Mouse (Mus musculus) ES-E14 (cell line): Measurements from ENCODE around the gene C2cd3. TPM values are rescaled to one million over a fixed set of nuclear protein-coding genes. Genes with fewer than 3 reads are reported as not detected.

Source experiments
- DNase-seq: peaks from one replicate; pipeline ENCODE4 v3.0.0-alpha.2; 2013; ENCODE audit warnings: low read depth, low spot score
- H3K27ac ChIP-seq: 2 replicates; pipeline ENCODE4 v1.5.1; 2012; ENCODE audit warnings: low read depth, mild to moderate bottlenecking, low read length, moderate library complexity, mixed read lengths; ENCODE audit not compliant: poor library complexity, insufficient read depth, severe bottlenecking
- H3K36me3 ChIP-seq: 2 replicates; pipeline ENCODE4 v1.6.1; 2012; ENCODE audit warnings: mild to moderate bottlenecking, low read length, moderate library complexity, mixed read lengths; ENCODE audit not compliant: control insufficient read depth, poor library complexity, insufficient read depth, severe bottlenecking
- H3K4me1 ChIP-seq, 2 experiments: fragments of 150-350 bp in 1 of 2; sonication (generic) in 1 of 2; 2 replicates each; pipeline ENCODE4 v1.6.1; 2012; ENCODE audit warnings: low read length in 2 of 2, mild to moderate bottlenecking in 1 of 2, mixed read lengths in 1 of 2; ENCODE audit not compliant: control insufficient read depth in 2 of 2, insufficient read depth in 2 of 2, poor library complexity in 1 of 2
- H3K4me3 ChIP-seq, 2 experiments: fragments of 150-350 bp in 1 of 2; sonication (generic) in 1 of 2; 2 replicates each; pipeline ENCODE4 v1.5.1; 2012; ENCODE audit warnings: low read length in 2 of 2, low read depth in 1 of 2, mild to moderate bottlenecking in 1 of 2, mixed read lengths in 1 of 2; ENCODE audit not compliant: insufficient read depth in 1 of 2, poor library complexity in 1 of 2, severe bottlenecking in 1 of 2
- H3K9ac ChIP-seq: 2 replicates; pipeline ENCODE4 v1.6.1; 2012; ENCODE audit warnings: low read depth, mild to moderate bottlenecking, low read length, mixed read lengths; ENCODE audit not compliant: poor library complexity, insufficient read depth, severe bottlenecking
- H3K9me3 ChIP-seq: fragments of 150-350 bp; sonication (generic); 2 replicates; pipeline ENCODE4 v1.6.1; 2012; ENCODE audit warnings: low read depth, mild to moderate bottlenecking, low read length; ENCODE audit not compliant: control insufficient read depth, insufficient read depth
- CHD2 ChIP-seq: IDR thresholded peaks from 2 replicates; pipeline ENCODE4 v1.6.1; 2014; ENCODE audit warnings: mild to moderate bottlenecking, low read depth, low read length, inconsistent platforms
- HCFC1 ChIP-seq: IDR thresholded peaks from 2 replicates; pipeline ENCODE4 v1.6.1; 2012; ENCODE audit warnings: low read length, inconsistent platforms, borderline replicate concordance; ENCODE audit not compliant: insufficient read depth
- MAFK ChIP-seq: IDR thresholded peaks from 2 replicates; pipeline ENCODE4 v1.6.1; 2014; ENCODE audit warnings: mild to moderate bottlenecking, low read depth, low read length, inconsistent platforms; ENCODE audit not compliant: insufficient read depth
- ZC3H11A ChIP-seq: IDR thresholded peaks from 2 replicates; pipeline ENCODE4 v1.6.1; 2012; ENCODE audit warnings: low read depth, mild to moderate bottlenecking, inconsistent platforms, low read length, borderline replicate concordance
- ZNF384 ChIP-seq: IDR thresholded peaks from 2 replicates; pipeline ENCODE4 v1.6.1; 2012; ENCODE audit warnings: low read depth, low read length, inconsistent platforms
- in situ Hi-C, 2 experiments: fragments of 600-800 bp; cut with MboI; formaldehyde crosslinking; loops; one replicate each; pipeline ENCODE4 v1.15.1; 2025; ENCODE audit warnings: low sequenced_read_pairs in 2 of 2, inconsistent platforms in 1 of 2; ENCODE audit not compliant: unreplicated experiment in 2 of 2
- total RNA-seq: library from RNA; depleted of rRNA; stranded (reverse); fragments of 300-350 nt; gene quantifications from 2 replicates; pipeline ENCODE4 v1.2.3, GENCODE M21; 2012

The C2cd3 gene
- total RNA-seq, 1 experiment, result 10.9 TPM

DNA sequence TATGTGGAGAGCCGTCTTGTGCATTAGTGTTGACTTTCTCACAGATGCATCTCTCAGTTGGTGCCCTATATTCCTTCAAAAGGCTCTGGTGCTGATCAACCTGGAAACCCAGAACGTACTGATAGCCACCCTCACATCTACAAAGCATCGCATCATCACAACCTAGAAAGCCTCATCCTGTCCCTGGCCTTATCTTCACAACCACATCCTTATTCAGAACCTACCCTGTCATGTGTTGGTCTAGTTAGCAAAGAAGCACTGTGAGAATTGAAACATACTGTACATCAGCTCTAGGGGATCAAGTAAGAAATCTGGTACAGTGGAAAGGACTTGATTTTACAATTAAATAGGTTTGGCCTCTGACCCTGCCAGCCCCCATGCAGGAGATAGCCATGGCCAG, 77.0 kb downstream of the C2cd3 start:
- TF ChIP-seq HCFC1 (no peak), ZNF384 (no peak), CHD2 (no peak), ZC3H11A (no peak), MAFK (no peak)
- Histone ChIP-seq H3K36me3 (peaks cover 11% of the 10 kb centered on the region), H3K27ac (no peak overlapping the region), H3K9ac (no peak overlapping the region), H3K9me3 (no peaks in the 10 kb centered on the region), H3K4me1 (no peaks in the 10 kb centered on the region), H3K4me3 (no peak overlapping the region)
- in situ Hi-C loops, result no loop called here
- no peak for DNase-seq

GRCm38 (mm10) chr7:100458153-100458552, 86.1 kb downstream of the C2cd3 start:
- DNase-seq, result no peak
- H3K27ac ChIP-seq, result no peak overlapping the region
- 0 out of 4 replicates have a peak, but pooled peaks cover 0 to 2% of the 10 kb centered on the region in 2 experiments for H3K4me1 ChIP-seq
- peaks cover 6% of the 10 kb centered on the region; the same call in 1 of the 2 replicates for H3K36me3 ChIP-seq
- no peak overlapping the region for H3K4me3 ChIP-seq
- TF ChIP-seq CHD2 (no peak), ZC3H11A (no peak), MAFK (no peak), HCFC1 (no peak), ZNF384 (no peak)
- no peak overlapping the region for H3K9ac ChIP-seq
- in situ Hi-C loops, result no loop called here
- H3K9me3 ChIP-seq, result no peaks in the 10 kb centered on the region

DNA sequence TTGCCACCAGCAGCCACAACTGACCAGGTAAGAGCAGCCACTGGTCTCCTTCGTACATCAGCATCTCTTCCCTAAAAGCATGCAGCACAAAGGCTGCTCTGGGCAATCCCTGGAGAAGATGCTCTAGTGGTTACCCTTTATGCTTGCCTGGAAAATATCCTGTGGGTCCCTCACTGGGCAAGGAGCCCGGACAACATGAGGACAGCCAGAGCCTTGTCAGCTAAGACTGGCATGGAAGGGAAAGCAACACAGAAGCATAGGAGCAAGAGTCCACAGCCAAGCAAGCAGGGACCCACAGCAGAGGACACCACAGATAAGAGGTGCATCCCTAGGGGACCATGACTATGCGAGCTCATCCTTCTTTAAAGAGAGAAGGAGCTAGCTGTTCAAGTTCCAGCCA, 87.8 kb downstream of the C2cd3 start:
- Histone ChIP-seq H3K36me3 (peaks cover 4% of the 10 kb centered on the region; the same call in 1 of the 2 replicates), H3K4me1 (0 out of 4 replicates have a peak, but pooled peaks cover 0 to 2% of the 10 kb centered on the region in 2 experiments), H3K4me3 (no peak overlapping the region), H3K9ac (no peak overlapping the region), H3K27ac (no peak overlapping the region), H3K9me3 (no peaks in the 10 kb centered on the region)
- TF ChIP-seq ZC3H11A, result no peak
- TF ChIP-seq ZNF384, result no peak
- no peak for TF ChIP-seq MAFK
- no peak for TF ChIP-seq CHD2
- TF ChIP-seq HCFC1, result no peak
- DNase-seq, result no peak
- in situ Hi-C loops, result no loop called here

DNA sequence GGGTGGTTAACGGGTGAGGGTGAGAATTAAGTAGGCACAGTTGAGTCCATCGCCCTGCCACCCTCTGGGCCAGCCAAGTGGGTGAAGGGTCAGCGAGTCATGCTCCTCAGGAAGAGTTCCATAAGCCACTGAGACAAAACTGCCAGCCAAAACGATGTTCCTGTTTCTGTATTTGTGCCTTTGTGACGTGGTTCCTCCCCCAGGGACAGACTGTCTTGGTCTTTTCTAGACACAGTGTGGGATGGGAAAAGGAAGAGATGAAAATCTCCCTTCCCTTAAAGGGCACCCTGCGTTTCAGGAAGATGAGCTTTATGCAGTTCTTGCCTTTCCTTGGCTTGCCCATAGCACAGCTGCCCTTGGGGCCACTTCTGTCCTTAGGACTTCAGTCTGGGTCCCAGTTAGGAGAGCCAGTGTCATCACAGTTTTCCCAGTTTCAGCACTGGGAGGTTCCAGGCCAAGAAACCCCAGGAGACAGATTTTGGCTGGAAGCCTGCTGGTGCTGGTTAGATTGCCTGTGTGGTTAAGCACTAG, 89.7 kb downstream of the C2cd3 start:
- Histone ChIP-seq H3K36me3 (peaks cover 4% of the 10 kb centered on the region; the same call in 1 of the 2 replicates), H3K9me3 (no peaks in the 10 kb centered on the region), H3K4me3 (no peak overlapping the region), H3K4me1 (no peaks in the 10 kb centered on the region), H3K27ac (no peak overlapping the region), H3K9ac (no peak overlapping the region)
- in situ Hi-C loops, result no loop called here
- no peak for TF ChIP-seq MAFK
- no peak for TF ChIP-seq HCFC1
- TF ChIP-seq CHD2, result no peak
- no peak for TF ChIP-seq ZC3H11A
- TF ChIP-seq ZNF384, result no peak
- DNase-seq, result no peak

DNA sequence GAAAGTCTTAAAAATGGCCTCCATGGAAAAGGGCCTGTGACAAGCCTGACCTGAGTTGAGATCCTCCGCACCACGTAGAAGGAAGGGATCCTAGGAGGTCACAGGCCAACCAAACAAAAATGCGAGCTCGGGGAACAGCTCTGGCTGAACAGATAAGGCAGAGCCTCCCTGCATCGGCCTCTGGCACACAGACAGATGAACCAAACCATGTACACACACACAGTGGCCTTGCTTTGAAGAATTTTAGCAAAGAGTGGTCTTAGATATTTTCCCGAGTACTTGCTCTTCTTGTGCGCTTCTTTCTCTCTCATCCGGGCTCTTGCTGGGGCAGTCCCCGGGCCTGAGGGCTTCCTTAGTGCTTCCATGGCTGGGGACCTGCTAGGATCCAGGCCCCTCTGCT, 91.2 kb downstream of the C2cd3 start:
- in situ Hi-C loops, result no loop called here
- TF ChIP-seq CHD2, result no peak
- TF ChIP-seq ZC3H11A, result no peak
- TF ChIP-seq HCFC1, result no peak
- no peak for TF ChIP-seq ZNF384
- no peak for TF ChIP-seq MAFK
- Histone ChIP-seq H3K27ac (no peak overlapping the region), H3K9ac (no peak overlapping the region), H3K4me1 (no peaks in the 10 kb centered on the region), H3K4me3 (no peak overlapping the region), H3K9me3 (no peaks in the 10 kb centered on the region), H3K36me3 (peaks cover 4% of the 10 kb centered on the region; the same call in 1 of the 2 replicates)
- no peak for DNase-seq
